Mouse (Mus musculus): ENCODE results near the gene Defb25. TPM values are rescaled to one million over a fixed set of nuclear protein-coding genes. Genes with fewer than 3 reads are reported as not detected.

The Defb25 gene
- polyA plus RNA-seq, 1 experiment from 2014 or later, result not detected

DNA sequence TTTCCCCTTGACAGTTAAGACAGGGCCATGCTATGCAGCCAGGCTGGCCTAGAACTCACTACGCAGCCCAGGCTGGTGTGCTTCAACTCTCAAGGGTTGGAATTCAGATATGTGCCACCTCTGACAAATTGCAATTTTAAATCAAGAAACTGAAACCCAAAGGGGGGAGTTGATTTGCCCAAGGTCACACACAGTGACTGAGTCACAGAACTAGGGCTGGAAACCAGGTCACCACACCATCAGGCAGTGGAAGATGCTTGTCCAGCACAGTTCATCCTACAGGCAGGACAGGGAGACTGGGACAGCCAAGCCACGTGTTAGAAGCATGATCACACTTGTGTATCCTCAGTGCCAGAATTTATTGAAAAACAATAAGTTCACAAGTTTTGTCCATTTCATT is 1.7 kb upstream of the Defb25 start:
- no peaks in the 10 kb centered on the region for H3K36me3 ChIP-seq (replicated peaks)
- no peak overlapping the region for H3K4me3 ChIP-seq (replicated peaks)
- 86% methylated on average over 2 of the region's 2 CpGs for WGBS
- peaks cover 54% of the 10 kb centered on the region for H3K27me3 ChIP-seq
- no peak for ATAC-seq (ENCODE audit: low FRiP score)
- no peak overlapping the region for H3K9ac ChIP-seq
- no peak overlapping the region for H3K4me2 ChIP-seq
- H3K9me3 ChIP-seq, result no peaks in the 10 kb centered on the region
- no peak overlapping the region for H3K27ac ChIP-seq
- peaks cover 23% of the 10 kb centered on the region for H3K4me1 ChIP-seq

DNA sequence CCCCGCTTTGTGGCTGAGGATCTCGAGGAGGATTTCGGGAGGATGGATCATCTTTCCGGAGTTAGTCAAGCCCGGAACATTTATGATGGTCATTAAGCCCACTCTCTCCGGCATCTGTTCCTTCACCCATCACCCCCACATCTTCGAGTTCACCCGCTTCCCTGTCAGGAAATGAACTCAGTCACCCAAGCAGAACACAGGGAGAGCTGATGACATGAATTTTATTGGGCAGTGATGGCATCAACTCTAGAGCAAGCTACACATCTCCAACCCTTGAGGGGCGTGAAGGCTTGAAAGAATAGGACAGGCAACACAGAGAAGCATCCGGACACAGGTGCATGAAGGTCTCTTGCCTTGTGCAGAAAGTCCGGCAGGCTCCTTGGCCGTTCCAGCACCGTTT is 702 bp downstream of the Defb25 start:
- WGBS, result 90% methylated on average over 13 of the region's 13 CpGs
- peaks cover 30% of the 10 kb centered on the region for H3K27me3 ChIP-seq
- H3K27ac ChIP-seq, result no peak overlapping the region
- no peak overlapping the region for H3K9ac ChIP-seq
- no peaks in the 10 kb centered on the region for H3K36me3 ChIP-seq (replicated peaks)
- peaks cover 20% of the 10 kb centered on the region for H3K4me1 ChIP-seq
- no peak overlapping the region for H3K4me3 ChIP-seq (replicated peaks)
- ATAC-seq (ENCODE audit: low FRiP score), result no peak
- no peak overlapping the region for H3K4me2 ChIP-seq
- H3K9me3 ChIP-seq, result no peaks in the 10 kb centered on the region

DNA sequence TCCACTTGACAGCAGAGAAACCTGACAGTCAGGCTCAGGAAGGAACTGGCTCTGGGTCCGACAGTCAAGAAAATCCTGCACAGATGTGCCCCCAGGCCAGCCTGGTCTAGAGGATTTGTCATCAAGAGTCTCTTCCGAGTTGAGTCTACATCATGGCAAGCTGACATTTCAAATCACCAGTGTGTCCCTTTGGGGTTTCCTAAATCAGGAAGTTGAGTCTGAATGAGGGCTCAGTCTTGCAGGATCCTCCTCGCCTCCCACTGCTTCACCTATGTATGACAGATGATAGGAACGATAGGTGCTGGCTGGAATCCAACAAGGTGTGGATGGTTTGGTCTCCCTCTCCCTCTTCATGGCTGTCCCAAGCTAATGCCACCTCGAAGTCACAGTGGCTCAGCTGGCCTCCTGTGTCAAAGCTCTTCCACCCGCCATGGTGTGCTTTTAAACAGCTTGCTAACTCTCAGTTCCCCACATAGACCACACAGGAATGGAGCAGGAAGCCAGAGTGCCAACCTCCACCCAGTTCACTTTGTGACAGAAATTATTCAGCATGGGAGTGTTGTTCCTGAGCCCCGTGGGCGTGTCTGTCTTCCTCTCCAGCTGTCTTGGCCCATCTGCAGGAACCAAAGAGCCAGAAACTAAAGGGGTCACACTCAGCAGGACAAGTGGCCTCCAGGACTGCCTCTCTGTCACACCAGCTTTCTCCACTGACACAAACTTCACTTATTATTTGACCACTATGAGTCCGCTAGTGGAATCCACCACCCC is 2.3 kb downstream of the Defb25 start:
- Histone ChIP-seq H3K27ac (no peak overlapping the region), H3K36me3 (replicated peaks) (no peaks in the 10 kb centered on the region), H3K9ac (no peak overlapping the region), H3K27me3 (peaks cover 14% of the 10 kb centered on the region), H3K9me3 (no peaks in the 10 kb centered on the region), H3K4me1 (peaks cover 6% of the 10 kb centered on the region), H3K4me2 (no peak overlapping the region), H3K4me3 (replicated peaks) (no peak overlapping the region)
- 78% methylated on average over 9 of the region's 9 CpGs for WGBS
- ATAC-seq (ENCODE audit: low FRiP score), result no peak

DNA sequence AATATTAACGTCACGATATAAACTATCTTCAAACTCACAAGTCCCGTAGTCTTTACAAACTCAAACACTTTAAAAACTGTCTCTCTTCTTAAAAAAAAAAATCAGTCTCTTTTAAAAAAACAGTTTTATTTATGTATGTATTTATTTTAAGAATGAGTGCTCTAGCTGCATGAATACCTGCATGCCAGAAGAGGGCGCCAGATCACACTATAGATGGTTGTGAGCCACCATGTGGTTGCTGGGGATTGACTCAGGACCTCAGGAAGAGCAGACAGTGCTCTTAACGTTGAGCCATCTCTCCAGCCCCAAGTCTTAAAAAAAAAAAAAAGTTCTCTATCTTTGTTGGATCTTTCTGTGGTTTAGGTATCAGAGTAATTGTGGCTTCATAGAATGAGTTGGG is 5.5 kb downstream of the Defb25 start:
- no peak for ATAC-seq (ENCODE audit: low FRiP score)
- H3K27ac ChIP-seq, result no peak overlapping the region
- no peak overlapping the region for H3K4me3 ChIP-seq (replicated peaks)

DNA sequence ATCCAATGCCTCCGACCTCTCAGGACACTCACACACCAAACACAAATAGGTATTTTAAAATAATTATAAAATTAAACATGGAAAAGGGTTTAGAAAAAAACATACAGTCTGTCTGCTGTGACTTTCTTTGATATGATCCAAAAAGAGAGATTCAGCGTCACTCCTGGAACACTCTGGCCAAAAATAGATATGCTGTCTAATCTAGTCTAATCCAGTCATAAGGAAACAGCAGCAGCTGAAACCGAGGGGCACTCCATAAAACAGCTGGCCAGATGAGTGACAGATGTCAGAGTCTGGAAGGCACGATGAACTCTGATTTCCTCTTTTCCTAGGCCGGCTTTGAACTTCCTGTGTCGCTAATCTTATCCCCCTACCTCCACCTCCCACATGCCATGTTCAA is 6.4 kb downstream of the Defb25 start:
- Histone ChIP-seq H3K36me3 (replicated peaks) (no peaks in the 10 kb centered on the region), H3K27ac (no peak overlapping the region), H3K9me3 (no peaks in the 10 kb centered on the region), H3K4me2 (no peak overlapping the region), H3K9ac (no peak overlapping the region), H3K4me3 (replicated peaks) (no peak overlapping the region), H3K4me1 (no peaks in the 10 kb centered on the region), H3K27me3 (no peaks in the 10 kb centered on the region)
- 88% methylated on average over 6 of the region's 6 CpGs for WGBS
- ATAC-seq (ENCODE audit: low FRiP score), result no peak

More for the DNA sequence above, 5.5 kb downstream of the Defb25 start:
- WGBS, result 55% methylated on average over 5 of the region's 5 CpGs
- no peak overlapping the region for H3K4me2 ChIP-seq
- H3K27me3 ChIP-seq, result no peaks in the 10 kb centered on the region
- H3K9me3 ChIP-seq, result no peaks in the 10 kb centered on the region
- no peaks in the 10 kb centered on the region for H3K4me1 ChIP-seq
- no peak overlapping the region for H3K9ac ChIP-seq
- no peaks in the 10 kb centered on the region for H3K36me3 ChIP-seq (replicated peaks)

DNA sequence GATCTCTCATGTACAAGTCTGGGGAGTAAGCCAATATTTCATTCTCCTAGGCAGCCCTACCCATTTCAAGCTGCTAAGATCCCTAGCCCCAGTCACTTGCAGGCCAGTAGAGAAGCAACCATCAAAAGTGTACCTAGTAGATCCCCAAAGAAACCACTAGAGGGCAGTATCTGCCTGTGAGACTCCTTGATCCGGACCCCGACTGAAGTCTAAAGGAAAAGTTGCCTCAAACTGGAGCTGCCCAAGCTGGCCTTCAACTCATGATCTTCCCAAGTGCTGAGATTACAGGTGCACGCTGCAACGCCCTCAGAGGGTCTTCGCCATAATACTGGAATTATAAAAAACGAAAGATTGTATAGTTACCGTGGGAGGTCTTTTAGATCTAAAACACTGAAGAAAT is 7.3 kb downstream of the Defb25 start:
- ATAC-seq (ENCODE audit: low FRiP score), result peak; percentile 33; the same call in 1 of the 2 replicates
- H3K27me3 ChIP-seq, result no peaks in the 10 kb centered on the region
- H3K36me3 ChIP-seq (replicated peaks), result no peaks in the 10 kb centered on the region
- H3K9me3 ChIP-seq, result no peaks in the 10 kb centered on the region
- H3K27ac ChIP-seq, result no peak overlapping the region
- H3K4me2 ChIP-seq, result no peak overlapping the region
- H3K4me3 ChIP-seq (replicated peaks), result no peak overlapping the region
- no peaks in the 10 kb centered on the region for H3K4me1 ChIP-seq
- WGBS, result 11% methylated on average over 7 of the region's 7 CpGs
- H3K9ac ChIP-seq, result no peak overlapping the region

DNA sequence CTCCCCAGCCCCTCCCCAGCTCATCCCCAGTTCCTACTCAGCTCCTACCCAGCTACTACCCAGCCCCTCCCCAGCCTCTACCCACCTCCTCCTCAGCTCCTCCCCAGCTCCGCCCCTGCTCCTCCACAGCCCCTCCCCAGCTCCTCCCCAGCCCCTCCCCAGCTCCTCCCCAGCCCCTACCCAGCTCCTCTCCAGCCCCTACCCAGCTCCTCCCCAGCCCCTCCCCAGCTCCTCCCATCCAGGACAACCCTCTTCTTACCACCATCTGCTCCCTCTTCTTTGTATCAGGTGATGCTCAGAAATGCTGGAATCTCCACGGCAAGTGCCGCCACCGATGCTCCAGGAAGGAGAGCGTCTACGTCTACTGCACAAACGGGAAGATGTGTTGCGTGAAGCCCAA is 10.7 kb downstream of the Defb25 start:
- no peak overlapping the region for H3K27ac ChIP-seq
- no peaks in the 10 kb centered on the region for H3K36me3 ChIP-seq (replicated peaks)
- H3K4me2 ChIP-seq, result no peak overlapping the region
- H3K9me3 ChIP-seq, result no peaks in the 10 kb centered on the region
- H3K9ac ChIP-seq, result no peak overlapping the region
- H3K27me3 ChIP-seq, result no peaks in the 10 kb centered on the region
- no peaks in the 10 kb centered on the region for H3K4me1 ChIP-seq
- ATAC-seq (ENCODE audit: low FRiP score), result no peak
- H3K4me3 ChIP-seq (replicated peaks), result no peak overlapping the region
- 37% methylated on average over 8 of the region's 8 CpGs for WGBS

DNA sequence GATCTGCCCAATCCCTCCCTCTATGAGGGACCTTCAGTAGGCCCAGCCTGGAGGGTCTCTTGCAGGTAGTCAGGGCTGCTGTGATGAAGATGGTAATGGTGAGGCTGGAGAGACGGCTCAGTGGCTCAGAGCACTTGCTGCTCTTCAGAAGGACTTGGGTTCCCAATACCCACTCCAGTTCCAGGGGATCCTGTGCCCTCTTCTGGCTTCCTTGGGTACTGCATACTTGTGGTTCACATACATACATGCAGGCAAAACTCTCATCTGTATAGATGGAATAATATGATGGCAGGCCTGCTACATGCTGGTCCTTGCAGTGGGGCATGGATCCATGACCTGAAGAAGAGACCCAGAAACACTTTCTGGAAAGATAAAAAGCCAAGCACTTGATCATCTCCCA is 14.1 kb downstream of the Defb25 start:
- H3K4me1 ChIP-seq, result no peaks in the 10 kb centered on the region
- no peaks in the 10 kb centered on the region for H3K9me3 ChIP-seq
- no peak overlapping the region for H3K27ac ChIP-seq
- H3K36me3 ChIP-seq (replicated peaks), result no peaks in the 10 kb centered on the region
- ATAC-seq (ENCODE audit: low FRiP score), result no peak
- H3K4me2 ChIP-seq, result no peak overlapping the region
- no peak overlapping the region for H3K9ac ChIP-seq
- H3K27me3 ChIP-seq, result no peaks in the 10 kb centered on the region
- H3K4me3 ChIP-seq (replicated peaks), result no peak overlapping the region
- WGBS, result 95% methylated on average over 1 of the region's 1 CpGs

DNA sequence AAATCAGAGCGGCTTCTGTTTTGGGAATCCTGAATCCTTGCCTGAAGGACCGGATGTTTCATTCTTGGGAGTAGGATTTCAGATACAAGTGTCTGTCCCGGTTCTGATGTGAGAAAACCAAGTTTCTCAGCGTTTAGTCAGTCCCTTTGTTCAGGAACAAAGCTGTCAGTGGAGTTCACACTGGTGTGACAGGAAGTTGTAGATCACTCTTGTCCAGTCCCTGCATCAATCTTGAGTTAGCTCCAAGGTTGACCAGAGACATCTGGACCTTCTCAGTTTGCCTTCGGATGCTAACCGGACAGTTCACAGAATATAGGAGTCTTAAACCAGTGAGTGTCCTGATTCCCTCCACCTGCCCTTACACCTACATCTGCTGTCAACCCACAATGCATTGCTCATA is 15.1 kb downstream of the Defb25 start:
- WGBS, result 77% methylated on average over 6 of the region's 6 CpGs
- no peak for ATAC-seq (ENCODE audit: low FRiP score)
- H3K4me3 ChIP-seq (replicated peaks), result no peak overlapping the region
- no peaks in the 10 kb centered on the region for H3K4me1 ChIP-seq
- no peaks in the 10 kb centered on the region for H3K36me3 ChIP-seq (replicated peaks)
- H3K4me2 ChIP-seq, result no peak overlapping the region
- H3K27me3 ChIP-seq, result no peaks in the 10 kb centered on the region
- H3K9me3 ChIP-seq, result no peaks in the 10 kb centered on the region
- no peak overlapping the region for H3K9ac ChIP-seq
- H3K27ac ChIP-seq, result no peak overlapping the region

DNA sequence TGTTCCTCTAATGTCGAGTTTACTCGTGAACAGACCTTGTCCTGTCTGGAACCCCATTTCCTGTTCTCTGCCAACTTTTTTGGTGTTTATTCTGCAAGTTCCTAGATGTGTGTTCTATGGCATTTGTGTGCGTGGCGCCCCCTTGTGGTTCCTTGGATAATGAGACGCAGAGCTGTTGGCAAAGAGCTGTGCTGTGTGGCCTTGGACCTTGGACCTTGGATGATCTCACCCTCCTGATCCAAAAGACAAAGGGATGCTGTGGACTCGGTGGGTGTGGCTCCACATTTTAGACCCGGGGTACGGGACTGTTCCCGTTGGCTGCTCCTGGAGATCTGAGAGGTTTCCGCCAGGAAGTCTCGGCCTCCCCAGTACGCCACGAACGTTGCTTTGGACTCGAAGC is 18.8 kb downstream of the Defb25 start, which contains the start of gene Defb36:
Gene Defb36, plus strand, starts transcription at position 271 of the 400 bp plus-strand sequence.
- ATAC-seq (ENCODE audit: low FRiP score), result no peak
- Histone ChIP-seq H3K9ac (no peak within 1 kb of the TSS), H3K9me3 (no peaks in the 10 kb centered on the region), H3K4me1 (no peaks in the 10 kb centered on the region), H3K4me3 (replicated peaks) (no peak within 1 kb of the TSS), H3K27me3 (no peaks in the 10 kb centered on the region), H3K36me3 (replicated peaks) (no peaks in the 10 kb centered on the region), H3K27ac (no peak within 1 kb of the TSS), H3K4me2 (no peak within 1 kb of the TSS)
- 84% methylated on average over 15 of the region's 15 CpGs for WGBS

DNA sequence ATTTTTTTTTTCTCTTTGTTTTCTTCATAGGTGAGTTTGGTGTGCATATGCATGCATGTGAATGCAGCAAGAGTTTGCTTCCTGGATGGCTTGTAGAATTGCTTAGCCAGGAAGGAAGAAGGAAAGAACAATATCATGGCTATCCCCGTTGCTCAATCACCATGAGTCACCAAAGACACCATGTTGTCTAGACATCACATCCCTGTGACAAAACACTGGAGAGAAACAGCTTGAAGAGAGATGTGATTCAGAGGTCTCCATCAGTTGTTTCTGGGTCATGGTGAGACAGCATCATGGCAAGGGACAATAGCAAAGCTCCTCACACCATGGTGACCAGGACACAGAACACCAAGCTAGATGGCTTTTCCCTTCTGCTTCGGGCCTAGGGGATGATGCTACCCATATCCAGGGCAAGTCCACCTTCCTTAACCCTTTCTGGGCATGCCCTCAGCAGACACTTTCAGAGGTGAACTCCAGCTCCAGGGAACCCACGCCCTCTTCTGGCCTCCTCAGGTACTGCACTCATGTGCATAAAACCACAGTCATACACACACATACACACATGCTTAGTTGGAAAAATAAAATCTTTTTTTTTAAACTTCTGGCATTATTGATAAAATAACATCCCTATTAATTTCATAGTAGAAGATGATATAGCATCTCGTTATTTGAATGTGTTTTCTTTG is 21.4 kb downstream of the Defb25 start:
- no peak overlapping the region for H3K4me3 ChIP-seq (replicated peaks)
- H3K4me1 ChIP-seq, result no peaks in the 10 kb centered on the region
- H3K9me3 ChIP-seq, result no peaks in the 10 kb centered on the region
- H3K27ac ChIP-seq, result no peak overlapping the region
- no peaks in the 10 kb centered on the region for H3K27me3 ChIP-seq
- H3K4me2 ChIP-seq, result no peak overlapping the region
- no peak overlapping the region for H3K9ac ChIP-seq
- 76% methylated on average over 4 of the region's 4 CpGs for WGBS
- no peak for ATAC-seq (ENCODE audit: low FRiP score)
- no peaks in the 10 kb centered on the region for H3K36me3 ChIP-seq (replicated peaks)

DNA sequence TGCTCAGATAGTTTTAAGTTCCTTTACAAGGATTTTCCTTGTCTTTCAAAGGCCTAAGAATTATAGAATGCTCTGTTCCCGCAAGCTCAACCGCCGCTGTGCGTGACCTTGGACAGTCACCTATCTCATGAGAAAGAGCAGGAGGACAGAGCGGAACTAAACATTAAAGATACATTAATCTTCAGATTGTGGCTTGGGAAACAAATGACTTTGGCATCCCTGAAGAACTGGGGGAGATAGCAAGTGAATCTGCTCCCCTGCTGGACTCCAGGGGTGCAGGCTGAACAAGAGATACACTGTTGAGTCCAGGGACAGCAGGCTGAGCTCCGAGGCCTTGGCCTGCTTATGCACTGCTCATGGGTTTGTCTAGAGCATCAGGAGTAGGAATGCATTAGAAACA is 22.8 kb downstream of the Defb25 start:
- Histone ChIP-seq H3K27me3 (no peaks in the 10 kb centered on the region), H3K9me3 (no peaks in the 10 kb centered on the region), H3K4me2 (no peak overlapping the region), H3K36me3 (replicated peaks) (no peaks in the 10 kb centered on the region), H3K4me1 (no peaks in the 10 kb centered on the region), H3K4me3 (replicated peaks) (no peak overlapping the region), H3K27ac (no peak overlapping the region), H3K9ac (no peak overlapping the region)
- WGBS, result 92% methylated on average over 6 of the region's 6 CpGs
- ATAC-seq (ENCODE audit: low FRiP score), result no peak

DNA sequence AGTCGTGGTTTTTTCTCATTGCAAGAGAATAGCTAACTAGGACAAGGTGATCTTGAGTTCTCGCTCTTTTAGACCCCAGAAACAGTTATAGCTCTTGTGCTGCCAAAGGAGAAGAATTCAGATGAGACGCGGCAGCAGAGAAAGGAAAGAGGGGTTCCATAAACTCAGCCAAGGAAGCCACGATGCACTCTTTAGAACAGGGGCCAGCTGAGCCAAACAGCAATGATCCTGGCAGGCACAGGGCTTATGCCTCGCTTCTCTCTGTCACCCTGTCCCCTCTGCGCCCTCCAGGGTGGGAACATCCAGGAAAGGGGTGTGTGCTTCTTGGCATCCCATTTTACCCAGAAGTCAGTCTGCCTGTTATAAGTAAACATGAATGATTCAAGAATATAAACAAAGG is 23.6 kb downstream of the Defb25 start, which contains the start of gene Defb45:
Gene Defb45, minus strand, starts transcription at position 101 of the 400 bp plus-strand sequence.
- Histone ChIP-seq H3K36me3 (replicated peaks) (no peaks in the 10 kb centered on the region), H3K9me3 (no peaks in the 10 kb centered on the region), H3K4me3 (replicated peaks) (no peak within 1 kb of the TSS), H3K9ac (no peak within 1 kb of the TSS), H3K4me1 (no peaks in the 10 kb centered on the region), H3K27me3 (no peaks in the 10 kb centered on the region), H3K27ac (no peak within 1 kb of the TSS), H3K4me2 (no peak within 1 kb of the TSS)
- no peak for ATAC-seq (ENCODE audit: low FRiP score)
- 68% methylated on average over 7 of the region's 7 CpGs for WGBS
